In genomic region chr1:135347498-135348169, GRCm38 (mm10) we compare ENCODE assay signal across 8 mouse cellular contexts. TPM values are rescaled to one million over a fixed set of nuclear protein-coding genes. Genes with fewer than 3 reads are reported as not detected.
DNase-seq lines count a peak whose midpoint lies in the region; ATAC-seq lines count a peak whose summit lies in the region.

No protein-coding gene starts in this region.

- WGBS in kidney, embryonic 14.5 days = 60% methylated on average over 4 of the region's 4 CpGs
- 45% methylated on average over 4 of the region's 4 CpGs for WGBS in heart, embryonic 10.5 days
- WGBS in neural tube, embryonic 15.5 days = 68% methylated on average over 4 of the region's 4 CpGs
- WGBS in midbrain, embryonic 15.5 days = 56% methylated on average over 4 of the region's 4 CpGs
- WGBS in hindbrain, embryonic 14.5 days = 48% methylated on average over 4 of the region's 4 CpGs

- H3K4me3 ChIP-seq in kidney, embryonic 14.5 days (ENCODE audit: low read length) = no peak overlapping the region
- no peak overlapping the region for H3K4me3 ChIP-seq in heart, embryonic 10.5 days
- H3K4me3 ChIP-seq in neural tube, embryonic 15.5 days (replicated peaks) = no peak overlapping the region
- no peak overlapping the region for H3K4me3 ChIP-seq in midbrain, embryonic 15.5 days
- H3K4me3 ChIP-seq in hindbrain, embryonic 14.5 days (replicated peaks; ENCODE audit: low read length) = no peak overlapping the region

- no peak overlapping the region for H3K27ac ChIP-seq in kidney, embryonic 14.5 days (ENCODE audit: low read depth, low read length)
- 0 out of 2 replicates have a peak overlapping the region, but pooled peaks have one; percentile 25 for H3K27ac ChIP-seq in heart, embryonic 10.5 days
- no peak overlapping the region for H3K27ac ChIP-seq in neural tube, embryonic 15.5 days (replicated peaks)
- no peak overlapping the region for H3K27ac ChIP-seq in midbrain, embryonic 15.5 days
- H3K27ac ChIP-seq in hindbrain, embryonic 14.5 days = no peak overlapping the region

- H3K36me3 ChIP-seq in kidney, embryonic 14.5 days (ENCODE audit: control insufficient read depth, insufficient read depth, low read length) = no peaks in the 10 kb centered on the region
- H3K36me3 ChIP-seq in heart, embryonic 10.5 days = no peaks in the 10 kb centered on the region
- no peaks in the 10 kb centered on the region for H3K36me3 ChIP-seq in neural tube, embryonic 15.5 days
- H3K36me3 ChIP-seq in midbrain, embryonic 15.5 days (replicated peaks) = no peaks in the 10 kb centered on the region
- no peaks in the 10 kb centered on the region for H3K36me3 ChIP-seq in hindbrain, embryonic 14.5 days (replicated peaks; ENCODE audit: control insufficient read depth, insufficient read depth)

- no peak overlapping the region for H3K9ac ChIP-seq in kidney, embryonic 14.5 days (ENCODE audit: low read depth, low read length)
- no peak overlapping the region for H3K9ac ChIP-seq in neural tube, embryonic 15.5 days (replicated peaks)
- H3K9ac ChIP-seq in midbrain, embryonic 15.5 days = no peak overlapping the region
- no peak overlapping the region for H3K9ac ChIP-seq in hindbrain, embryonic 14.5 days

- H3K27me3 ChIP-seq in kidney, embryonic 14.5 days (ENCODE audit: control insufficient read depth, insufficient read depth, low read length) = no peaks in the 10 kb centered on the region
- H3K27me3 ChIP-seq in heart, embryonic 10.5 days (ENCODE audit: insufficient read depth, poor library complexity, severe bottlenecking) = no peaks in the 10 kb centered on the region
- H3K27me3 ChIP-seq in neural tube, embryonic 15.5 days (replicated peaks) = no peaks in the 10 kb centered on the region
- no peaks in the 10 kb centered on the region for H3K27me3 ChIP-seq in midbrain, embryonic 15.5 days (replicated peaks)
- H3K27me3 ChIP-seq in hindbrain, embryonic 14.5 days (ENCODE audit: control insufficient read depth, insufficient read depth, low read length) = no peaks in the 10 kb centered on the region

- H3K4me1 ChIP-seq in kidney, embryonic 14.5 days (ENCODE audit: control insufficient read depth, insufficient read depth, low read length) = no peaks in the 10 kb centered on the region
- peaks cover 20% of the 10 kb centered on the region for H3K4me1 ChIP-seq in heart, embryonic 10.5 days
- H3K4me1 ChIP-seq in neural tube, embryonic 15.5 days = no peaks in the 10 kb centered on the region
- no peaks in the 10 kb centered on the region for H3K4me1 ChIP-seq in midbrain, embryonic 15.5 days
- no peaks in the 10 kb centered on the region for H3K4me1 ChIP-seq in hindbrain, embryonic 14.5 days (replicated peaks; ENCODE audit: control insufficient read depth, insufficient read depth, low read length)

- ATAC-seq in kidney, embryonic 14.5 days (ENCODE audit: low FRiP score, low TSS enrichment) = no peak
- no peak for ATAC-seq in neural tube, embryonic 15.5 days (ENCODE audit: low FRiP score)
- no peak for ATAC-seq in midbrain, embryonic 15.5 days (replicated peaks)
- no peak for ATAC-seq in hindbrain, embryonic 14.5 days (ENCODE audit: low FRiP score)

- no peaks in the 10 kb centered on the region for H3K9me3 ChIP-seq in kidney, embryonic 14.5 days (ENCODE audit: control insufficient read depth, low read length)
- no peaks in the 10 kb centered on the region for H3K9me3 ChIP-seq in heart, embryonic 10.5 days
- no peaks in the 10 kb centered on the region for H3K9me3 ChIP-seq in neural tube, embryonic 15.5 days (replicated peaks)
- H3K9me3 ChIP-seq in midbrain, embryonic 15.5 days = no peaks in the 10 kb centered on the region
- no peaks in the 10 kb centered on the region for H3K9me3 ChIP-seq in hindbrain, embryonic 14.5 days (ENCODE audit: control insufficient read depth, low read length)

- no peak overlapping the region for H3K4me2 ChIP-seq in kidney, embryonic 14.5 days (replicated peaks; ENCODE audit: low read depth, low read length)
- H3K4me2 ChIP-seq in neural tube, embryonic 15.5 days = no peak overlapping the region
- no peak overlapping the region for H3K4me2 ChIP-seq in midbrain, embryonic 15.5 days
- H3K4me2 ChIP-seq in hindbrain, embryonic 14.5 days (replicated peaks) = no peak overlapping the region

- peak; percentile 21 to 65 for DNase-seq in kidney, postnatal 36 days
- DNase-seq in adrenal gland, postnatal 10 days = peak; percentile 64
- DNase-seq in heart, embryonic 10.5 days (ENCODE audit: low spot score) = no peak
- DNase-seq in lung, postnatal 25 days (ENCODE audit: low spot score) = peak; percentile 61
- no peak for DNase-seq in hindbrain, embryonic 14.5 days (ENCODE audit: low spot score)

RNA-seq across cellular contexts. Expression of gene Lmod1, which starts 23.0 kb away (rescaled TPM):
- polyA plus RNA-seq in kidney, embryonic 14.5 days (2014; fragmentation: Nextera tagmentation; extraction: Ambion mirVana) = 0.27 and 0.55 TPM in 2 replicates
- 1 to 10 TPM; 1.7 to 3.8 TPM for total RNA-seq in adrenal gland, postnatal 10 days (2021)
- polyA plus RNA-seq in heart, embryonic 10.5 days (2016; fragmentation: Nextera tagmentation; extraction: Ambion mirVana) = 3.6 and 5.2 TPM in 2 replicates
- polyA plus RNA-seq in neural tube, embryonic 15.5 days (2015; fragmentation: Nextera tagmentation; extraction: Ambion mirVana) = 0.15 and 1.4 TPM in 2 replicates
- 0.34 and 0.41 TPM in 2 replicates for polyA plus RNA-seq in midbrain, embryonic 15.5 days (2015; fragmentation: Nextera tagmentation; extraction: Ambion mirVana)
- polyA plus RNA-seq in hindbrain, embryonic 14.5 days (2014; fragmentation: Nextera tagmentation; extraction: Ambion mirVana) = 0.33 and 0.43 TPM in 2 replicates

RNA-seq across cellular contexts. Expression of gene Shisa4, which starts 27.4 kb away (rescaled TPM):
- polyA plus RNA-seq in kidney, embryonic 14.5 days (2014; fragmentation: Nextera tagmentation; extraction: Ambion mirVana) = 33.0 and 39.6 TPM in 2 replicates
- 10 to 100 TPM; 13.9 to 31.8 TPM for total RNA-seq in adrenal gland, postnatal 10 days (2021)
- 33.1 and 39.6 TPM in 2 replicates for polyA plus RNA-seq in heart, embryonic 10.5 days (2016; fragmentation: Nextera tagmentation; extraction: Ambion mirVana)
- polyA plus RNA-seq in neural tube, embryonic 15.5 days (2015; fragmentation: Nextera tagmentation; extraction: Ambion mirVana) = 100 and 121 TPM in 2 replicates
- 108 and 112 TPM in 2 replicates for polyA plus RNA-seq in midbrain, embryonic 15.5 days (2015; fragmentation: Nextera tagmentation; extraction: Ambion mirVana)
- polyA plus RNA-seq in hindbrain, embryonic 14.5 days (2014; fragmentation: Nextera tagmentation; extraction: Ambion mirVana) = 65.6 and 79.8 TPM in 2 replicates

RNA-seq across cellular contexts. Expression of gene Timm17a, which starts 34.1 kb away (rescaled TPM):
- 213 and 232 TPM in 2 replicates for polyA plus RNA-seq in kidney, embryonic 14.5 days (2014; fragmentation: Nextera tagmentation; extraction: Ambion mirVana)
- 100 to 1,000 TPM; 277 to 292 TPM for total RNA-seq in adrenal gland, postnatal 10 days (2021)
- polyA plus RNA-seq in heart, embryonic 10.5 days (2016; fragmentation: Nextera tagmentation; extraction: Ambion mirVana) = 336 and 388 TPM in 2 replicates
- 181 and 191 TPM in 2 replicates for polyA plus RNA-seq in neural tube, embryonic 15.5 days (2015; fragmentation: Nextera tagmentation; extraction: Ambion mirVana)
- 135 and 138 TPM in 2 replicates for polyA plus RNA-seq in midbrain, embryonic 15.5 days (2015; fragmentation: Nextera tagmentation; extraction: Ambion mirVana)
- polyA plus RNA-seq in hindbrain, embryonic 14.5 days (2014; fragmentation: Nextera tagmentation; extraction: Ambion mirVana) = 172 and 176 TPM in 2 replicates

Comparison
In these comparisons a context has a peak if more than half of its experiments do, and no peak if none do; other contexts are left out.
1. DNase-seq: peak in kidney, postnatal 36 days (2 of 2), adrenal gland, postnatal 10 days (single experiment) and lung, postnatal 25 days (single experiment); none in heart, embryonic 10.5 days (single experiment) and hindbrain, embryonic 14.5 days (single experiment).